Mouse (Mus musculus): ENCODE measurements at regions not wholly inside any gene's neighbourhood (a gene's known extent, or its start where the extent isn't known, plus 50 kb on each side); places are given as distances from the start of the nearest gene placed in this dataset.

DNA sequence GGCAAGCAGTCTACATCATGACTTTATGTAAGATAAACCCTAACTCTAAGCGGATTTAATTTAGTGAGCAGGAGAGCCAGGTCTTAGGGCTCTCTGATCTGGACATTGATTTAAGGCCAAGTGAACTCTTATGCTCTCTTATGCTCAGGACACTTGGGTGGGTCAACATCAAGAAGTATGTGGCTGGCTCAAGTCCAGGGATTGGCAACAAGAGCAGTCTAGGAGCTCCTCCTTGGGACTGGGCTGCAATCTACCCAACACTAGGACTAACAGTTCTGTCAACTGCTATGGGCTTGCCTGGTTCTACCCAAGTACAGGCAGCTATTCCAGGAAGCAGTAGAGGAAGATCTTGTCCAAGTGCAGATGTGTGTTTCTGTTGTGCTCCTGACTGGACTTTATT, 285.3 kb upstream of the Ldb2 start:
- Histone ChIP-seq H3K9ac (replicated peaks; ENCODE audit: low read depth, low read length) (no peak overlapping the region), H3K4me3 (replicated peaks; ENCODE audit: low read length) (no peak overlapping the region), H3K4me2 (ENCODE audit: low read length) (no peak overlapping the region), H3K4me1 (replicated peaks; ENCODE audit: control insufficient read depth, insufficient read depth, low read length) (no peaks in the 10 kb centered on the region), H3K36me3 (ENCODE audit: control insufficient read depth, insufficient read depth) (no peaks in the 10 kb centered on the region), H3K9me3 (ENCODE audit: control insufficient read depth, low read length) (no peaks in the 10 kb centered on the region), H3K27me3 (replicated peaks; ENCODE audit: control insufficient read depth, insufficient read depth, low read length) (no peaks in the 10 kb centered on the region), H3K27ac (ENCODE audit: low read length) (no peak overlapping the region)
- WGBS, result 93% methylated on average over 1 of the region's 1 CpGs
- no peak for ATAC-seq

- H3K4me3 ChIP-seq (replicated peaks; ENCODE audit: low read length), result no peak overlapping the region
- no peak overlapping the region for H3K4me2 ChIP-seq (ENCODE audit: low read length)
- no peaks in the 10 kb centered on the region for H3K9me3 ChIP-seq (ENCODE audit: control insufficient read depth, low read length)
- no peaks in the 10 kb centered on the region for H3K36me3 ChIP-seq (ENCODE audit: control insufficient read depth, insufficient read depth)
- no peak for ATAC-seq
- H3K27ac ChIP-seq (ENCODE audit: low read length), result no peak overlapping the region
- no peaks in the 10 kb centered on the region for H3K27me3 ChIP-seq (replicated peaks; ENCODE audit: control insufficient read depth, insufficient read depth, low read length)
- H3K4me1 ChIP-seq (replicated peaks; ENCODE audit: control insufficient read depth, insufficient read depth, low read length), result no peaks in the 10 kb centered on the region
- no peak overlapping the region for H3K9ac ChIP-seq (replicated peaks; ENCODE audit: low read depth, low read length)
Measured at GRCm38 (mm10) chr5:45082601-45083000, 283.1 kb upstream of the Ldb2 start.

DNA sequence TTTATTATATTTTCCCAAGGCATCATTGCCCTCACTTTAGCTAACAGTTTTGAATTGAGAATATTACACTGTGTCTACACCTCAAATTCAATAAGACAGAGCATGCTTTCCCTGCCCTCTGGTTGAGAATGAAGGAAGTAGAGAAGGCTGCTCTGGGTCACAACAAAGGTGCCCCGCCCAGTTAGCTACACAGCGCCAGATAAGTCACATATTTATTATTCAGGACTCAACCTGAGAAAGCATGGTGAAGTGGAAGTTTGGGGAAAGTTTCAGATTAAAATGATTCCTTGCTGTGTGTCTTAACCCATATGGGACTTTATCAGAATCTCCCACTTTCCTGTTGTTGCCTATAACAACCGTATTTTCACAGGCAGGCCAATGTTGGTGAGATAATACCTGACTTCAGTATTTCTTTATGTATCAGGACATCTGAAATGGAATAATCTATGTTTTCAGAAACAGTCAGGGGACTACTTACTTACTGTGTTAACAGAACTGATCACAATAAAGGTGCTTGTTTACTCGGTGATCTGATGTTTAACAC, 276.9 kb upstream of the Ldb2 start:
- H3K4me1 ChIP-seq (replicated peaks; ENCODE audit: control insufficient read depth, insufficient read depth, low read length), result no peaks in the 10 kb centered on the region
- H3K36me3 ChIP-seq (ENCODE audit: control insufficient read depth, insufficient read depth), result no peaks in the 10 kb centered on the region
- WGBS, result 89% methylated on average over 4 of the region's 4 CpGs
- no peak overlapping the region for H3K9ac ChIP-seq (replicated peaks; ENCODE audit: low read depth, low read length)
- no peak for ATAC-seq
- no peak overlapping the region for H3K27ac ChIP-seq (ENCODE audit: low read length)
- H3K27me3 ChIP-seq (replicated peaks; ENCODE audit: control insufficient read depth, insufficient read depth, low read length), result no peaks in the 10 kb centered on the region
- H3K9me3 ChIP-seq (ENCODE audit: control insufficient read depth, low read length), result no peaks in the 10 kb centered on the region
- H3K4me2 ChIP-seq (ENCODE audit: low read length), result no peak overlapping the region
- H3K4me3 ChIP-seq (replicated peaks; ENCODE audit: low read length), result no peak overlapping the region

GRCm38 (mm10) chr5:45075195-45075594, 275.7 kb upstream of the Ldb2 start:
- Histone ChIP-seq H3K27me3 (replicated peaks; ENCODE audit: control insufficient read depth, insufficient read depth, low read length) (no peaks in the 10 kb centered on the region), H3K9ac (replicated peaks; ENCODE audit: low read depth, low read length) (no peak overlapping the region), H3K4me1 (replicated peaks; ENCODE audit: control insufficient read depth, insufficient read depth, low read length) (no peaks in the 10 kb centered on the region), H3K4me3 (replicated peaks; ENCODE audit: low read length) (no peak overlapping the region), H3K27ac (ENCODE audit: low read length) (no peak overlapping the region), H3K4me2 (ENCODE audit: low read length) (no peak overlapping the region), H3K36me3 (ENCODE audit: control insufficient read depth, insufficient read depth) (no peaks in the 10 kb centered on the region), H3K9me3 (ENCODE audit: control insufficient read depth, low read length) (no peaks in the 10 kb centered on the region)
- no peak for ATAC-seq

GRCm38 (mm10) chr5:45072529-45072928, 273.0 kb upstream of the Ldb2 start:
- no peak for ATAC-seq
- no peaks in the 10 kb centered on the region for H3K9me3 ChIP-seq (ENCODE audit: control insufficient read depth, low read length)
- 89% methylated on average over 1 of the region's 1 CpGs for WGBS

GRCm38 (mm10) chr5:45065917-45066699, 266.6 kb upstream of the Ldb2 start:
- Histone ChIP-seq H3K4me1 (replicated peaks; ENCODE audit: control insufficient read depth, insufficient read depth, low read length) (no peaks in the 10 kb centered on the region), H3K36me3 (ENCODE audit: control insufficient read depth, insufficient read depth) (no peaks in the 10 kb centered on the region), H3K9ac (replicated peaks; ENCODE audit: low read depth, low read length) (no peak overlapping the region), H3K4me2 (ENCODE audit: low read length) (no peak overlapping the region), H3K9me3 (ENCODE audit: control insufficient read depth, low read length) (no peaks in the 10 kb centered on the region), H3K27ac (ENCODE audit: low read length) (no peak overlapping the region), H3K27me3 (replicated peaks; ENCODE audit: control insufficient read depth, insufficient read depth, low read length) (no peaks in the 10 kb centered on the region), H3K4me3 (replicated peaks; ENCODE audit: low read length) (no peak overlapping the region)
- 87% methylated on average over 8 of the region's 8 CpGs for WGBS
- ATAC-seq, result no peak

More at GRCm38 (mm10) chr5:45072529-45072928, 273.0 kb upstream of the Ldb2 start:
- no peak overlapping the region for H3K4me2 ChIP-seq (ENCODE audit: low read length)
- H3K36me3 ChIP-seq (ENCODE audit: control insufficient read depth, insufficient read depth), result no peaks in the 10 kb centered on the region
- H3K4me1 ChIP-seq (replicated peaks; ENCODE audit: control insufficient read depth, insufficient read depth, low read length), result no peaks in the 10 kb centered on the region
- no peak overlapping the region for H3K4me3 ChIP-seq (replicated peaks; ENCODE audit: low read length)
- H3K27me3 ChIP-seq (replicated peaks; ENCODE audit: control insufficient read depth, insufficient read depth, low read length), result no peaks in the 10 kb centered on the region
- H3K9ac ChIP-seq (replicated peaks; ENCODE audit: low read depth, low read length), result no peak overlapping the region
- no peak overlapping the region for H3K27ac ChIP-seq (ENCODE audit: low read length)

DNA sequence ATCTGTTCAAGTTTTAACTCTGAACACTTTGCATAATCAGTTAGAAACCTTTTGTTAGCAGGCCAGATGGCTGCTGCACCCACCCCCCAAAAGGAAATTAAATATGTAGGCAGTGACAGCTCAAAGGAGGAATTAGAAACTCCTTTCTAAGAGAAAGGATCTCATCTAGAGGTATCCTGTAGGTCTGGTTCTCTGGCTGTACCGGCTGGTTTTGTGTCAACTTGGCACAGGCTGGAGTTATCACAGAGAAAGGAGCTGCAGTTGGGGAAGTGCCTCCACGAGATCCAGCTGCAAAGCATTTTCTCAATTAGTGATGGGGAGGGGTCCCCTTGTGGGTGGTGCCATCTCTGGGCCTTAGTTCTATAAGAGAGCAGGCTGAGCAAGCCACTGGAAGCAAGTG, 263.1 kb upstream of the Ldb2 start:
- ATAC-seq, result peak; percentile 79
- Histone ChIP-seq H3K9me3 (ENCODE audit: control insufficient read depth, low read length) (no peaks in the 10 kb centered on the region), H3K4me1 (replicated peaks; ENCODE audit: control insufficient read depth, insufficient read depth, low read length) (no peaks in the 10 kb centered on the region), H3K27me3 (replicated peaks; ENCODE audit: control insufficient read depth, insufficient read depth, low read length) (no peaks in the 10 kb centered on the region), H3K36me3 (ENCODE audit: control insufficient read depth, insufficient read depth) (no peaks in the 10 kb centered on the region), H3K4me3 (replicated peaks; ENCODE audit: low read length) (no peak overlapping the region), H3K9ac (replicated peaks; ENCODE audit: low read depth, low read length) (no peak overlapping the region), H3K27ac (ENCODE audit: low read length) (peak overlapping the region; percentile 56; the same call in 1 of the 2 replicates), H3K4me2 (ENCODE audit: low read length) (no peak overlapping the region)
- 6% methylated on average over 2 of the region's 2 CpGs for WGBS

DNA sequence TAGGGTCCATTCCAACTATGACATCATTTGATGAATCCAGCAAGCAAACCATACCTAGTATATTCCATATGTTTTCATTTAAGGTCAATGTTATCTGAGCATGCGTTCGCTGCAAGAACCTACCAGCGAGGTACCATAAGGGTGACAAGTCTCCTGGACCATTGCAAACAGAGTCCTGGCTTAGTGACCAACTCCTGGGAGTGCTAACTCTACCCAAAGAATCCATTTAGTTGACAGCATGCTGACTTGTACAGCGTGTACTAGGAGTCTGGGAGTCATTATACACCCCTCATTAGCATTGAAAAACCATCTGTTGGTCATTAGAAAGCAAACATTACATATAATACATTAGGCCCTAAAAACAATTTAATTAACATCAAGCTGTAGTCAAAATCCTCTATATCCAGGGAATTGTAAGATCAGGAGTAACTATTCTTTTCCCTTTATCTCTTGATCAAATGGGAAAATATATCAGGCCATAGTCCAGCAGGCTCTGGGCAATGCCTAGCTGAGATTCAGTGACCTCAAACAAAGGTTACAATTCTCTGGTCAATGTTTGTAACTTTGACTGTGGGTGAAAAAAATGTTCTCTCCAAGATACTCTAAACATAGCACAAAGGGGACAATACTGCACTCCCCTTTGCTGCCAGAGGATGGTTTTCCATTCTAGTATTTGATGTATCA, 255.9 kb upstream of the Ldb2 start:
- H3K9ac ChIP-seq (replicated peaks; ENCODE audit: low read depth, low read length), result no peak overlapping the region
- no peak overlapping the region for H3K4me2 ChIP-seq (ENCODE audit: low read length)
- H3K4me1 ChIP-seq (replicated peaks; ENCODE audit: control insufficient read depth, insufficient read depth, low read length), result no peaks in the 10 kb centered on the region
- no peak overlapping the region for H3K27ac ChIP-seq (ENCODE audit: low read length)
- WGBS, result 77% methylated on average over 4 of the region's 4 CpGs
- ATAC-seq, result no peak
- no peak overlapping the region for H3K4me3 ChIP-seq (replicated peaks; ENCODE audit: low read length)
- 0 out of 2 replicates have a peak, but pooled peaks cover 2% of the 10 kb centered on the region for H3K9me3 ChIP-seq (ENCODE audit: control insufficient read depth, low read length)
- H3K27me3 ChIP-seq (replicated peaks; ENCODE audit: control insufficient read depth, insufficient read depth, low read length), result no peaks in the 10 kb centered on the region
- no peaks in the 10 kb centered on the region for H3K36me3 ChIP-seq (ENCODE audit: control insufficient read depth, insufficient read depth)

DNA sequence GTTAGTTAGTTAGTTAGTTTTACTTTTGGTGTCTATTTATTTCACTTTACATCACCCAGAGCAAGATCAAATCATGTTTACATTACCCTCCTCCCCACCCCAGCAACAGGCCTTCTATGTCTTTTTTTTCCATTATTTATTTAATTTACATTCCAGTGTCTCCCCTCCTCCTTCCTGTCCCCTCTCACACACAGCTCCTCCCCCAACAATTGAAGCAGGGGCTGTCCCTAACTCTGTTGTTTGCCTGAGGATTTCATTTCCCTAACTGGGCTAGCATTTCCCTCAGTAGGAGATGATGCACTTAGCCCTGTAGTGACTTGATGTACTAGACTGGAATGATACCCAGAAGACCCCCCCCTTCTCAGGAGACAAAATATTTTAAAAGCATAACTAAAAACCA, 249.9 kb upstream of the Ldb2 start:
- no peak overlapping the region for H3K4me2 ChIP-seq (ENCODE audit: low read length)
- no peak overlapping the region for H3K9ac ChIP-seq (replicated peaks; ENCODE audit: low read depth, low read length)
- H3K4me1 ChIP-seq (replicated peaks; ENCODE audit: control insufficient read depth, insufficient read depth, low read length), result no peaks in the 10 kb centered on the region
- no peak overlapping the region for H3K27ac ChIP-seq (ENCODE audit: low read length)
- no peak for ATAC-seq
- no peaks in the 10 kb centered on the region for H3K36me3 ChIP-seq (ENCODE audit: control insufficient read depth, insufficient read depth)
- H3K9me3 ChIP-seq (ENCODE audit: control insufficient read depth, low read length), result no peaks in the 10 kb centered on the region
- no peaks in the 10 kb centered on the region for H3K27me3 ChIP-seq (replicated peaks; ENCODE audit: control insufficient read depth, insufficient read depth, low read length)
- H3K4me3 ChIP-seq (replicated peaks; ENCODE audit: low read length), result no peak overlapping the region

All from forebrain, embryonic 16.5 days (tissue).